Mouse (Mus musculus): ENCODE results near the gene Pnpla2. TPM values are rescaled to one million over a fixed set of nuclear protein-coding genes. Genes with fewer than 3 reads are reported as not detected.

Pnpla2 gene
- polyA plus RNA-seq, 1 experiment, result 353 TPM

GRCm38 (mm10) chr7:141432186-141432611 is 22.8 kb upstream of the Pnpla2 start:
- WGBS, result 64% methylated on average over 8 of the region's 8 CpGs
- no peak overlapping the region for H3K4me3 ChIP-seq (ENCODE audit: insufficient read depth, low read depth, low read length)
- no peak for TF ChIP-seq CTCF (conservative IDR thresholded peaks at IDR 0.05; ENCODE audit: insufficient read depth, insufficient read length, low read depth, low read length)
- TF ChIP-seq POLR2A (IDR thresholded peaks at IDR 0.05; ENCODE audit: low read depth, low read length), result no peak
- no peaks in the 10 kb centered on the region for H3K27me3 ChIP-seq (replicated peaks; ENCODE audit: control insufficient read depth, insufficient read depth, low read length)
- H3K27ac ChIP-seq (ENCODE audit: insufficient read depth, low read depth, low read length), result no peak overlapping the region
- peaks cover 36% of the 10 kb centered on the region for H3K4me1 ChIP-seq (ENCODE audit: control insufficient read depth, insufficient read depth, low read length)
- H3K36me3 ChIP-seq (ENCODE audit: control insufficient read depth, insufficient read depth, low read length), result no peaks in the 10 kb centered on the region
- DNase-seq, result peak; percentile 49

- WGBS, result 50% methylated on average over 6 of the region's 6 CpGs
- peak; percentile 80 for DNase-seq
- no peaks in the 10 kb centered on the region for H3K36me3 ChIP-seq (ENCODE audit: control insufficient read depth, insufficient read depth, low read length)
- H3K27me3 ChIP-seq (replicated peaks; ENCODE audit: control insufficient read depth, insufficient read depth, low read length), result no peaks in the 10 kb centered on the region
- no peak overlapping the region for H3K27ac ChIP-seq (ENCODE audit: insufficient read depth, low read depth, low read length)
- no peak overlapping the region for H3K4me3 ChIP-seq (ENCODE audit: insufficient read depth, low read depth, low read length)
- TF ChIP-seq CTCF (conservative IDR thresholded peaks at IDR 0.05; ENCODE audit: insufficient read depth, insufficient read length, low read depth, low read length) (no peak; the same call in 1 of the 2 replicates), POLR2A (IDR thresholded peaks at IDR 0.05; ENCODE audit: low read depth, low read length) (no peak)
- peaks cover 36% of the 10 kb centered on the region for H3K4me1 ChIP-seq (ENCODE audit: control insufficient read depth, insufficient read depth, low read length)
Observed at GRCm38 (mm10) chr7:141432741-141433516, 22.1 kb upstream of the Pnpla2 start.

- TF ChIP-seq POLR2A (IDR thresholded peaks at IDR 0.05; ENCODE audit: low read depth, low read length) (no peak), CTCF (conservative IDR thresholded peaks at IDR 0.05; ENCODE audit: insufficient read depth, insufficient read length, low read depth, low read length) (no peak)
- H3K4me3 ChIP-seq (ENCODE audit: insufficient read depth, low read depth, low read length), result 0 out of 2 replicates have a peak overlapping the region, but pooled peaks have one; percentile 60
- no peaks in the 10 kb centered on the region for H3K27me3 ChIP-seq (replicated peaks; ENCODE audit: control insufficient read depth, insufficient read depth, low read length)
- H3K27ac ChIP-seq (ENCODE audit: insufficient read depth, low read depth, low read length), result no peak overlapping the region
- no peaks in the 10 kb centered on the region for H3K36me3 ChIP-seq (ENCODE audit: control insufficient read depth, insufficient read depth, low read length)
- WGBS, result 79% methylated on average over 15 of the region's 15 CpGs
- DNase-seq, result no peak
- H3K4me1 ChIP-seq (ENCODE audit: control insufficient read depth, insufficient read depth, low read length), result peaks cover 36% of the 10 kb centered on the region
Observed at GRCm38 (mm10) chr7:141433517-141434400, 21.2 kb upstream of the Pnpla2 start.

- Histone ChIP-seq H3K36me3 (ENCODE audit: control insufficient read depth, insufficient read depth, low read length) (no peaks in the 10 kb centered on the region), H3K27me3 (replicated peaks; ENCODE audit: control insufficient read depth, insufficient read depth, low read length) (no peaks in the 10 kb centered on the region), H3K4me1 (ENCODE audit: control insufficient read depth, insufficient read depth, low read length) (peaks cover 36% of the 10 kb centered on the region), H3K27ac (ENCODE audit: insufficient read depth, low read depth, low read length) (no peak overlapping the region), H3K4me3 (ENCODE audit: insufficient read depth, low read depth, low read length) (peak overlapping the region; percentile 60; the same call in 1 of the 2 replicates)
- TF ChIP-seq CTCF (conservative IDR thresholded peaks at IDR 0.05; ENCODE audit: insufficient read depth, insufficient read length, low read depth, low read length), result no peak
- no peak for TF ChIP-seq POLR2A (IDR thresholded peaks at IDR 0.05; ENCODE audit: low read depth, low read length)
- WGBS, result 21% methylated on average over 8 of the region's 8 CpGs
- DNase-seq, result peak; percentile 56
Observed at GRCm38 (mm10) chr7:141434464-141434863, 20.5 kb upstream of the Pnpla2 start.

- WGBS, result 6% methylated on average over 17 of the region's 17 CpGs
- no peaks in the 10 kb centered on the region for H3K36me3 ChIP-seq (ENCODE audit: control insufficient read depth, insufficient read depth, low read length)
- peak overlapping the region; percentile 60 for H3K4me3 ChIP-seq (ENCODE audit: insufficient read depth, low read depth, low read length)
- H3K27ac ChIP-seq (ENCODE audit: insufficient read depth, low read depth, low read length), result peak overlapping the region; percentile 45; the same call in 1 of the 2 replicates
- no peak for TF ChIP-seq CTCF (conservative IDR thresholded peaks at IDR 0.05; ENCODE audit: insufficient read depth, insufficient read length, low read depth, low read length)
- no peak for TF ChIP-seq POLR2A (IDR thresholded peaks at IDR 0.05; ENCODE audit: low read depth, low read length)
- H3K4me1 ChIP-seq (ENCODE audit: control insufficient read depth, insufficient read depth, low read length), result peaks cover 36% of the 10 kb centered on the region
- DNase-seq, result peak; percentile 72
- no peaks in the 10 kb centered on the region for H3K27me3 ChIP-seq (replicated peaks; ENCODE audit: control insufficient read depth, insufficient read depth, low read length)
Observed at GRCm38 (mm10) chr7:141435129-141435855, 19.7 kb upstream of the Pnpla2 start.

GRCm38 (mm10) chr7:141435856-141436522 is 19.0 kb upstream of the Pnpla2 start:
- Histone ChIP-seq H3K27me3 (replicated peaks; ENCODE audit: control insufficient read depth, insufficient read depth, low read length) (no peaks in the 10 kb centered on the region), H3K36me3 (ENCODE audit: control insufficient read depth, insufficient read depth, low read length) (no peaks in the 10 kb centered on the region), H3K27ac (ENCODE audit: insufficient read depth, low read depth, low read length) (peak overlapping the region; percentile 45; the same call in 1 of the 2 replicates), H3K4me3 (ENCODE audit: insufficient read depth, low read depth, low read length) (0 out of 2 replicates have a peak overlapping the region, but pooled peaks have one; percentile 34), H3K4me1 (ENCODE audit: control insufficient read depth, insufficient read depth, low read length) (peaks cover 40% of the 10 kb centered on the region)
- WGBS, result 67% methylated on average over 9 of the region's 9 CpGs
- TF ChIP-seq POLR2A (IDR thresholded peaks at IDR 0.05; ENCODE audit: low read depth, low read length), result no peak
- TF ChIP-seq CTCF (conservative IDR thresholded peaks at IDR 0.05; ENCODE audit: insufficient read depth, insufficient read length, low read depth, low read length), result no peak
- peak; percentile 42 for DNase-seq
